Mouse (Mus musculus) lung, adult 18-20 months (tissue): ENCODE measurements at regions not wholly inside any gene's neighbourhood (a gene's known extent, or its start where the extent isn't known, plus 50 kb on each side); places are given as distances from the start of the nearest gene placed in this dataset.

Experiments
- DNase-seq, 2 experiments: peaks; one replicate each; pipeline ENCODE4 v3.0.0; 2022; ENCODE audit warnings: mixed read lengths in 2 of 2

GRCm38 (mm10) chr2:63920997-63921396, 176.8 kb downstream of the Fign start:
- no peak for DNase-seq

DNA sequence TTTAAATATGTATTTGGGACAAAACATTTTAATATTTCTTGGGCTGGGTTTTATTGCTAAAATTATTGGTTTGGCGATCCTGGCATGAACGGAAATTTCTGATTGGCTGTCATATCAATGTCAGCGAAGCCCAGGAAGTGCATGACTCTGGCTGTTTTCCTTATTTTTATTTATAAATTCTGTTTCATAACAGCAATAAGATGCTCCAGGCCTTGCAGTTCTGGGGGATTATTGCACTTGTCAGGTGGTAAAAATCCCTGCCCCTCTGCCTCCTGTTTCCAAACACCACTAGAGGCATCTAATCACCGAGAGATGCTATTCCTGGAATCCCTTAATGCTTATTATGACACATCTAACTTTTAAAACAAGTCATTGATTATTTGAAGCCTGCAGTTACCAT, 177.8 kb downstream of the Fign start:
- no peak for DNase-seq

DNA sequence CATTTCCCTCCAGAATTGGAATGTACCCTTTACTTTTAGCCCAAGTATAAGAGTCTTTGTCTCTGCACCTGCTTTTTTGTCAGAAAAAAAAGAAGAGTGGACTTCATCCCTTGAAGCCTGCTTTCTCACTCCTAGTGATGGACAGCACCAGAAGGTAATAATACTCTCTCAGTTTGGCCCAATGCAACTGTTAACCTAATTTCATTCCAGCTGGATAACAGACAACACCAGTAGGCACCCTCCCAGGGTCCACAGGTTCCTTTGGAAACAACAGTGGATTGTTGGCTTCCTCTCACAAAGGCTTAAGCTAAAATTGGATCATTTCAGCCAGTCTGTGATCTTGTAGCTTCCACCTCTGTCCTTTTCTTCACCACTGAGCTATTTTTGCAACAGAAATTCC, 197.2 kb downstream of the Fign start:
- DNase-seq, result no peak

DNA sequence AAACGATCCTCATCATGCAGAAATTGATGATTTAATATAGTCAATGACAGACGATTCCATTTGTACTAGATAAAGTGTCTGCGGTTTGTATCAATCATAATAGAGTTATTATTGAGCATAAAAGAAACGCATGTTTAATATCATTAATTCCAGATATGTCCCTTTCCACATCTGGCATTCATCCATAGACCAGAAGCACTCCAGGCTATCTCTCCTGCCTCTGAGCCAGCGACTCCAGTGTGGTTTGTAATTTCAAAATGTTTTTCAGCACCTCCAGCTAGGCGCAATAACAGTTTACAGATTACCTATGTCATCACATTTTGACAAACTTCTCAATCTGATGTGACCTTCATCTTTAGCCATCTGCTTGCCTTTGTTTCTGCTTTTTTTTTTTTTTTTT, 219.4 kb downstream of the Fign start:
- DNase-seq, result no peak

- no peak for DNase-seq
These were observed 220.5 kb downstream of the Fign start for GRCm38 (mm10) chr2:63877387-63877786.

- DNase-seq, result peak; percentile 7 to 29
These were observed 221.5 kb downstream of the Fign start for GRCm38 (mm10) chr2:63876375-63876774.

DNA sequence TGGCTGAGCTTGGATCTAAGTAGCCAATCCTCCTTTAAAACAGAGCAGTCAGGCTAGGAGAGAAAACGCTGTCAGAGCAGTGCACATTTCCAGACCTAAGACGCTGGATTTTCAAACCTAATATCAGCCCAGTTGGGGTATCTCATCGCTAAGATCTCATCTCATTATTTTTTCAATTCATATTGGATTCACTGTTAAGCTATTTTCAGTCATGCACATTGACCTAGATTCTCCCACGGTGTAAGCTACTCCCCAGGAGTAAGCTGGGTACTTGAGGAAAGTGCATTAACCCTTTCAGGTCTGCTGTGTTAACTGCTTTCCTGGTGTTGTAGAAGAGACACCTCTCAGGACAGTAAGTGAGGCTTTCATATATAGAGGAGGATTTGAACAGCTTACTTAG, 222.7 kb downstream of the Fign start:
- no peak for DNase-seq

GRCm38 (mm10) chr2:63866524-63866923, 231.3 kb downstream of the Fign start:
- no peak for DNase-seq

GRCm38 (mm10) chr2:63861821-63862220, 236.0 kb downstream of the Fign start:
- no peak for DNase-seq

GRCm38 (mm10) chr2:63856462-63857054, 241.3 kb downstream of the Fign start:
- DNase-seq, result no peak

DNA sequence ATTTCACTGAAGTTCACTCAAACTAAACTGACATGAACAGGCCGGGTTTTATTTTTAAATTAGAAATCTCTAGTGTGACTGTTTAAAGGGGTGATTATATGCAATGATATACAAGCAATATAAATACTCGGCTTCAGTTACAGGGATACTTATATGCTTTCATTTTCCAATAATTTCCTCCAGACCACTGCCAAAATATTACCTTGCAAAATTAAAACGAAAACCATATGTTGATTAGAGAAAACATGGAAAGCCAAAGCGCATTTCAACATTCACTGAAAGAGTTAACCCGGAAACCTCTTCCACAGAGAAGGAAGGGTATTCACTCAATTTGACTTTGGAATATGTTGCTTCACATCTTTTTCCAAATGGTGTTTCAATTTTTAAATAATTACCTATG, 242.4 kb downstream of the Fign start:
- no peak for DNase-seq

DNA sequence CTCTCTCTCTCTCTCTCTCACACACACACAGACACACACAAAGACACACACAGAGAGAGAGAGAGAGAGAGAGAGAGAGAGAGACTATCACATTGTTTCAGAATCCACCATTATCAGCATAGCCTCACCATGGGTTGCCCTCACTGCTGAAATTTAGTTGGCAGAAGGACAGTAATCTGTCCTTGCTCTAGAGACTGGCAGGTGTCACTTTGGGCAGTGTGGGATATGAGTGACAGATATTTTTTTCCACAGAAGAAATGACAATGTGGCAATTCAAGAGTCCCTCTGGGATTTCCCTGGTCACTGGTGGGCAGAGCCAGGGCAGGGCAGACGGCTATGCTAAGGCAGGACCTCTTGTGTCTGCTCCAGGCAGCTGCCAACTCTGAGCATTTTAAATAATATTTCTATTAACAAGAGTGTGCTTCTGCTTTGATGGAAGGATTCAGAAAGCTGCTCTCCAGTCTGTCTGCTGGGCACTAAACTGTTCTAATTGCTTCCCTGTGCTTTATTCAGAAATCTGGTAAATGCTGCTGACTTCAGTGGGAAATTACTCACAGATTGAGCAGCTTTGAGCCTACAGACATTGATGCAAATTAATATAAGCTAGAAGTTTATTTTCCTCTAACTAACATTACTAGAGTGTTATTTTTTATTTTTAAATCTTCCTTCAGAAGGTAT, 243.5 kb downstream of the Fign start:
- no peak for DNase-seq

DNA sequence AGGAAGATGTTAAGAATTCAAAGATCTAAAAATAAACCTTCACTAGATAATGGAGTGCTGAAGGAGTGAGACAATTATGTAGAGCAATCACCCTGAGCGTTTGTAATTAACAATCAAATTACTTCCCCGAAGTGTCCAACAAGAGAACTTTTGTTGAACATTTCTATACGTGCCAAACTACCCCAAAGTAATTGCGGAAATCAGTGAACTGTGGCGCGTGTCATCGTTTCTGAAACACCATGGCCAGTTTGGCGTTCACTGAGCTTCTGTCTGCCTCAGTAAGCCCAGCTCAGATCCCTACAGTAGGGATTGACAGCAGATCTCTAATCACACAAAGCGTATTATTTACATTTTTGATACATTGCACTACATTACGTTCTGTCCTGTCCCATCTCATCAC, 244.6 kb downstream of the Fign start:
- DNase-seq, result no peak

DNA sequence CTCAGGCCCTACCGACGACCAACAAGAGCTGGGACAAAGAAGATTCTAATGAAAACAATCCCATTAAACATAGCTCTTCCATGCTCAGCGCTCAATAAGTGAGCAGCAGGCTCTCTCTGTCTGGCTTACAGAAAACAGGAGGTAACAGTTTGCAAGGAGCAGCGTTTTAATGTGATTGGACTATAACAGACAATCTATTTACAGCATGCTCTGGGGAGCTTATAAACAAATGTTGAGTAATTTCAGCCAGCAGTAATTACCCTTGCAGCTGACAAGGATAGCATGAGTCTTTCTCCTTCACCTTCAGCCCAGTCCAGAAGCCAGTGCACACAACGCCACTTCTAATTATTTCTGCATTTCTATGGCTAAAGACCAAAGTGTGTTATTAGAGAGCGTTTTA, 245.6 kb downstream of the Fign start:
- no peak for DNase-seq

- no peak for DNase-seq
These were observed 247.8 kb downstream of the Fign start for GRCm38 (mm10) chr2:63850033-63850432.

- no peak for DNase-seq
These were observed 248.4 kb downstream of the Fign start for GRCm38 (mm10) chr2:63849486-63849885.

- peak in 1 of 2 experiments; percentile 4 for DNase-seq
These were observed 265.7 kb downstream of the Fign start for GRCm38 (mm10) chr2:63832041-63832714.

GRCm38 (mm10) chr2:63830431-63830830, 267.4 kb downstream of the Fign start:
- DNase-seq, result no peak

- DNase-seq, result peak; percentile 5 to 27
These were observed 269.2 kb downstream of the Fign start for GRCm38 (mm10) chr2:63828633-63829032.

DNA sequence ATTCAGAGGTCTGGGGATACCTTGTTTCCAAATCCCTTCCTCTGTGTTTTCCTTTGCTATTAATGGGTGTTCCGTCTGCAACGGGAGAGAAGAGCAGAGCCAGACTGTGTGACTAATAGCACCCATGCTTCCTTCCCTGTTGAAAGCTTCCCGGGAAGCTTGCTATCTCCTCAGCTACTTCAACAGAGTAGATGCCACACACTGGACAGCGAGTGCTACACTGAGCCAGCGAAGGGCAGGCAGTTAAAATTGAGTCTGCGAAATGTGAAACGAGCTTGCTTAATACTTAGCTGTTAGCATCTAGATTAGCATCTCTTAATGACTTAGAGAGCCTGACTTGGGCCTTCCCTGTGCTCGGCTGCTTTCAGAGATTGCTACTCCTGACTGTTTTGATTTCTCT, 278.4 kb downstream of the Fign start:
- DNase-seq, result no peak
